Mouse (Mus musculus) left cerebral cortex, adult 6 months (tissue): Measurements from ENCODE around the gene Tmed4. TPM values are rescaled to one million over a fixed set of nuclear protein-coding genes. Genes with fewer than 3 reads are reported as not detected.

Source experiments
- long read RNA-seq, 2 experiments: library from polyadenylated mRNA; unstranded; transcript quantifications; one replicate each; pipeline ENCODE4 v2.0.0; 2019 to 2020
- polyA plus RNA-seq: library from polyadenylated mRNA; unstranded; fragments of <200 nt; fragmentation: Nextera tagmentation; gene quantifications from 2 replicates; pipeline ENCODE4 v1.2.3, GENCODE M21; 2021

The Tmed4 gene
- polyA plus RNA-seq: 75.0 and 95.1 TPM in 2 replicates
- long read RNA-seq, experiment 1, transcript Tmed4-201 (5 exons, 2,003 nt): major isoform, 504 of 577 reads
- long read RNA-seq, experiment 1, transcript Tmed4-202 (4 exons, 886 nt): minor isoform, 32 of 577 reads
- long read RNA-seq, experiment 1, partial matches to known transcripts: 5 of 577 reads
- long read RNA-seq, experiment 1, other reads (novel, unspliced or antisense): 36 of 577 reads
- long read RNA-seq, experiment 2, transcript Tmed4-201 (5 exons, 2,003 nt): major isoform, 138 of 164 reads
- long read RNA-seq, experiment 2, partial matches to known transcripts: 15 of 164 reads
- long read RNA-seq, experiment 2, other reads (novel, unspliced or antisense): 9 of 164 reads

DNA sequence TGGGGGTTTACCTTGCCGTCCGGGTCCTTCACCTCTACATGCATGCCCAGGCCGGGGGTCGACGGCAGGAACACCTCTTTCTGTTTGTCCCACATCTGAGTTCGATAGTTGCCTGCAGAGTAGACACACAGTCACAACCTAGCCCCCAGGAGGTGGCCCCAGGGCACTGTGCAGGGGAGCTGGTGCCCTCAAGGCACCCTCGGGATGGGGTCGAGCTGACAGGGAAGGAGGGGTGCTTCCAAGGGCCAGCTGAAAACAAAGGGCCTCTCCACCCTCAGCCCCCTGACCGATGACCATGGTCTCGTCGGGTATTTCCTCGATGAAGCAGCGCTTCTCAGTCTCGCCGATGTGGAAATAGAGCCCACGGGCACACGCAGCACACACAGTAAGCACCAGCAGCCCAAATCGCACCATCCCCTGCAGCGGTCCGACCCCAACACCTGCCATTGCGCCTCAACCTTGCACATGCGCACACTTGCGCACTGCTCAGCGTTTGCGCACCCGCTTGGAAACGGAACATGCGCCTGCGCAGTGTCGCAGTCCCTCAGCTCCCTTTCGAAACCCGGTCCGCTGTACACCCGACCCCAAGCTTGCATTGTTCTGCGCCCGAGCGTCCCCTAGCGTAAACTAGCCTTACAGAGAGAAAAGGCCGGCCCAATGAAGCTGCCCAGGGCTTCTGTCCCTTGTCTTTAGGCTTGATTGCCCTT is at the start of gene Tmed4:
Gene Tmed4, minus strand, starts transcription at position 484 of the 707 bp plus-strand sequence.

DNA sequence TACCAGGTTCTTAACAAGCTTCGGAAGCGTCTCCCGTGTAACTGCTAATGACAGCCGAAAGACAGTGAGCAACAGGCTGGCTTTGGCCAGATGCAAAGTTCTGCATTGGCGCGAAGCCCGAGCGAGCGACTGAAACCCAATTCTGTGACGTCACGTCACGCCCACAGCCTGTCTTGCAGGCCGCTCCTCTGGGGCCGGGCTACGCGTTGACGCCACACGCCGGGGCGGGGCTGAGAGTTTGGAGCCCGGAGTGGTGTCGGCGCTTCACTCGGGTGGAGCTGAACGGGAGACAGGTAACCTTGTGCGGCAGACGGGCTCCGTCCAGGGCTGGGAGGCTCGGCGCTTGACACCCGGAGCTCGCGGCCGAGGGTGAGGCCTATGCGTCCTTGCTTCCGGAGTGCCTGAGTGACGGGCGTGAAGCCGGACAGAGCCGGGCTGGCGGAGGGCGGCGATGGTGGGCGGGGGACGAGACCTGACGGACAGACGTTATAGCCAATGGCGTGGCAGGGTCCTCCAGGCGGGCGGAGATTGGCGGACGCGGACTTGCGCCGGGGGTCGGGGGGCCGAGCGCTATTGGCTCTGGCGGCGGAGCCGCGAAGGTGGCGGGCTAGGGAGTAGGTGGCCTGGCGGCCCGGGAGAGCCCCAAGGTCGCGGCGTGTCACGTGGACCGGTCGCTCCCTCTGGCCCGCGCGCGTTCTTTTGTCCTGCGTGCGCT is 16.9 kb upstream of the Tmed4 start, which contains the start of gene Ogdh:
Gene Ogdh, plus strand, starts transcription at position 233 of the 715 bp plus-strand sequence.

DNA sequence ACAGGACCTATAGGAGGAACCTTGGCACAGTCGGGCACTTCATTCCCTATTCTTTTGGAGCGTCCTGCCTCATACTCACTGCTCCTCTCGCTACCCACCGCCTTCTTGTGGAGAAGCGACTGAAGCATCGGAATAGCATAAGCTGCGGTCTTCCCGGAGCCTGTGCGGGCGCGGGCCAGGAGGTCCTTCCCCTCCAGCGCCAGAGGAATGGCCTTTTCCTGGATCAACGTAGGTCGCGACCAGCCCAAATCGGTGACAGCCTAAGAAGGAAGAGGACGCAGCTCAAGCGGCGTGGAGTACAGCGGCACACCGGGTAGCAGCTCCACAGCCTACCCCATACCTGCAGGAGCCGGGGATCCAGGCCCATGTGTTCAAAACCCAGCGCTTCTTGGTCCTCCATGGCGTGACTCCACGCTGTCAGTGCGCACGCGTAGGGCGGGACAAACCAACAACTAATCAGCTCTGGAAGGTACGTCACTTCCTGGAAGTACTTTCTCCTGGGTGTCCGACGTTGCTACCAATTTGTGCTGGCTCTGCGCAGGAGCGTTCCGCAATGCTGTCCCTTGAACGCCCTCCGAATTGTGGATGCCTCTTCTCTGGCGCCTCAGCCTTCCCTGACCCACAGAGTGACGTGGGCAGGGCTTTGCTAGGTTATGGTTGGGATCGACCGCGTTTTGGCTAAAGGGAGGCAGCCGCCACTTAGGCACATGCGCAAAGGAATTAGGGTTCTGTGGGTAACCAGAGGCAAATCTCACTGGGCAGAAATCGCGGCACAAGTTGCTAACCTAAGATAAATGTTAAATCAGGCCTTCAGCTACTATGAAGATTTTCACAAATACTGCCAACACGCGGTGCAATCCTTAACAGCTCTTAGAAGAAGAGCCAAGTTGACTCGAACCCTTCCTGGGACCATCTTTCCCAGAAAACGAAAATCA is 7.1 kb downstream of the Tmed4 start, which contains the start of gene Ddx56:
Gene Ddx56, minus strand, starts transcription at position 453 of the 935 bp plus-strand sequence.

DNA sequence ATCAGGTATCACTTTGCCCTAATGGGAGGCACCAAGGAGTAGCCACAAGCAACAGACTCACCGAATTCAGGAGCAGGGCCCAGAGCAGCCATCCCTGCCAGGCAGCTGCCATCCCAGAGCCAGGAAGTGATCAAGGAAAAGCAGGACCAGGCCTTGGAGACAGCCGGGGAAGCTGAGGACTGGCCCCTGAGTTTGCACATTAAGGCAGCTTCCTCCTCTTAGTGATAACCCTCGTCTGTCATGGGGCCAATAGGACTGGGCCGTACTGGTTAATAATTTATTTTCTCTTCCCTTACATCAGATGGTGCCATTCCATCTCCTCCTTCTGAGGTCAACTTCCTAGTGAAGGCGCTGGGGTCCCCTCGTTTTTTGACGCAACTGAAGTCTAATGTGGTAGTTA is 44.7 kb downstream of the Tmed4 start, which contains the start of gene Npc1l1:
Gene Npc1l1, minus strand, starts transcription at position 132 of the 400 bp plus-strand sequence.

Other genes starting within 250 kb of the Tmed4 start
- 179 and 286 TPM in 2 replicates for gene Camk2b, start 208.5 kb downstream of the Tmed4 start, polyA plus RNA-seq
- gene A730071L15Rik, start 74.8 kb downstream of the Tmed4 start, polyA plus RNA-seq: 0.64 and 0.93 TPM in 2 replicates
- gene Nudcd3, start 74.5 kb downstream of the Tmed4 start, polyA plus RNA-seq: 60.9 and 65.7 TPM in 2 replicates
- 0.41 and 0.50 TPM in 2 replicates for gene Npc1l1, start 44.7 kb downstream of the Tmed4 start, polyA plus RNA-seq
- gene Ddx56, start 7.1 kb downstream of the Tmed4 start, polyA plus RNA-seq: 43.0 and 50.6 TPM in 2 replicates
- 105 and 130 TPM in 2 replicates for gene Ogdh, start 16.8 kb upstream of the Tmed4 start, polyA plus RNA-seq
- 37.3 and 49.4 TPM in 2 replicates for gene Zmiz2, start 114.2 kb upstream of the Tmed4 start, polyA plus RNA-seq
- 7,677 and 8,160 TPM in 2 replicates for gene Ppia, start 140.6 kb upstream of the Tmed4 start, polyA plus RNA-seq
- gene H2afv, start 169.6 kb upstream of the Tmed4 start, polyA plus RNA-seq: 161 and 199 TPM in 2 replicates
- 29.0 and 47.7 TPM in 2 replicates for gene Purb, start 201.0 kb upstream of the Tmed4 start, polyA plus RNA-seq
- 0.09 and 0.26 TPM in 2 replicates for gene Myo1g, start 246.1 kb upstream of the Tmed4 start, polyA plus RNA-seq